Mouse (Mus musculus): ENCODE measurements around the gene Hoxb4. TPM values are rescaled to one million over a fixed set of nuclear protein-coding genes. Genes with fewer than 3 reads are reported as not detected.

Gene Hoxb4
- 3.6 and 3.8 TPM in 2 replicates for polyA plus RNA-seq (2015; fragmentation: Nextera tagmentation; extraction: Ambion mirVana)

DNA sequence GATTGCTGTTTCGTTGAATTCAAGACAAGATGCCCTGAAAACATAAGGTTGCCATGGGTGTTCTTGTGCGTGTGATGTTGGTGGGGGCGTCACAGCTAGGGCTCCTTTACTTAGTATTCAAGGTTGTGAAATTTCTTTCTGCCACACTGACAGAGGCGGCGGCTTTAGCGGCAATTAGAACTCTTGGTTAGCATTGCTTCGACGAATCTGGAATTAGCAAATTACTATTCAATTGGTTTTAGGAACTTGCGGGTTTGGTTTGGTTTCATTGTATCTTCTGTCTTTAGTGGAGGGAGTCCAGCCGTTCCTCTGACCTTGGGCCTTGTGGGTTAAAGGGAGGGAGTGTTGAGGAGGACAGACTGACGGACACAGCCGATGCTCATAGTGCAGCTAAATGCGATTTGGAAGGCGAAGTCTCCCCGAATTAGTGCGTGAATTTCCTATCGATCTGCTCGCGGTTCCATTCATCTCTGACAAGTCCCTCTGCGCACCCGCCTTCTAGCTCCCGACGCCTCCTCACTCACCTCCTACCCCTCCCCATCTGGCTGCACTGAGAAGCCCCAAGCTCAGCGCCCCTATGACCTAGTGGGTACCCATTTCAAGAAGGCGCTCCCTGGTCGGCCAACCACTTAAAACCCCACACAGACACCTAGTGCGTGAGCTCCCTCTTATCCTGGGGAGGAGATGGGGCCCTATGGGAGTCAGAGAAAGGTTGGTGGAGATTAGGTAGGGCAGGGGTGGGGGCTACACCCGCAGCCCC, at the start of gene Hoxb4:
Gene Hoxb4 (plus strand): TSS at position 660 of the 760 bp plus-strand sequence.
- no peak for TF ChIP-seq CTCF (IDR thresholded peaks at IDR 0.05; ENCODE audit: low read depth)
- H3K27ac ChIP-seq = peak within 1 kb of the TSS; percentile 99
- H3K4me2 ChIP-seq (ENCODE audit: low read length) = peak within 1 kb of the TSS; percentile 96
- no peaks in the 10 kb centered on the region for H3K9me3 ChIP-seq (replicated peaks; ENCODE audit: low read length)
- DNase-seq (ENCODE audit: low spot score) (no peak), ATAC-seq (replicated peaks; ENCODE audit: low FRiP score, low read depth) (peak; percentile 9)
- H3K27me3 ChIP-seq (ENCODE audit: insufficient read depth, low read length) = no peaks in the 10 kb centered on the region
- H3K4me1 ChIP-seq (replicated peaks; ENCODE audit: insufficient read depth, low read length) = peaks cover 23% of the 10 kb centered on the region; the same call in 1 of the 2 replicates
- peak within 1 kb of the TSS; percentile 98 for H3K9ac ChIP-seq (ENCODE audit: low read depth, low read length)
- 6% methylated on average over 28 of the region's 28 CpGs for WGBS
- peak within 1 kb of the TSS; percentile 83 for H3K4me3 ChIP-seq (replicated peaks; ENCODE audit: low read depth, low read length)
- H3K36me3 ChIP-seq (ENCODE audit: insufficient read depth, low read length) = 0 out of 2 replicates have a peak, but pooled peaks cover 7% of the 10 kb centered on the region

DNA sequence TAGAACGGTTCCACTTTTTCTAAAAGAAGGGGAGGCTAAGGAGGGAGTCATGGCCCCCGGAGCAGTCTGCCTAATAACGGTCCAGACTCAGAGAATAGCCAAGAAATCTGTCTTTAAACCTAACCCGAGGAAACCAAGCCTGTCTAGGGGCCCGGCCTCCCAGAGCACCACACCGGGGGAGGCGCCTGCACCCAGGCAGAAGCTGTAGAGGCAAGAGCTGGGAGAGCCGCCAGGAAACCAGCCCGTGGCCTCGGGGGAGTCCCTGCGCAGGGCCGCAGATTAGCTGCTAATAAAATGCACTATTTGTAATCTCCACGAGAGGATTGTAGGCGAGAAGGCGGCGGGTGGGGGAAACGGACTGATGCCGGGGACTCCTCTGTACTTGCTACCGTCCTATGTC, 48.2 kb upstream of the Hoxb4 start:
- ATAC-seq (replicated peaks; ENCODE audit: low FRiP score, low read depth) (no peak), DNase-seq (ENCODE audit: low spot score) (peak; percentile 77)
- H3K4me2 ChIP-seq (ENCODE audit: low read length) = peak overlapping the region; percentile 66
- peaks cover 16% of the 10 kb centered on the region for H3K4me1 ChIP-seq (replicated peaks; ENCODE audit: insufficient read depth, low read length)
- peak overlapping the region; percentile 72; the same call in 1 of the 2 replicates for H3K9ac ChIP-seq (ENCODE audit: low read depth, low read length)
- no peak for TF ChIP-seq CTCF (IDR thresholded peaks at IDR 0.05; ENCODE audit: low read depth)
- H3K4me3 ChIP-seq (replicated peaks; ENCODE audit: low read depth, low read length) = peak overlapping the region; percentile 14; the same call in 1 of the 2 replicates
- no peaks in the 10 kb centered on the region for H3K9me3 ChIP-seq (replicated peaks; ENCODE audit: low read length)
- no peaks in the 10 kb centered on the region for H3K27me3 ChIP-seq (ENCODE audit: insufficient read depth, low read length)
- WGBS = 1% methylated on average over 19 of the region's 19 CpGs
- H3K36me3 ChIP-seq (ENCODE audit: insufficient read depth, low read length) = peaks cover 7% of the 10 kb centered on the region; the same call in 1 of the 2 replicates
- peak overlapping the region; percentile 92 for H3K27ac ChIP-seq

DNA sequence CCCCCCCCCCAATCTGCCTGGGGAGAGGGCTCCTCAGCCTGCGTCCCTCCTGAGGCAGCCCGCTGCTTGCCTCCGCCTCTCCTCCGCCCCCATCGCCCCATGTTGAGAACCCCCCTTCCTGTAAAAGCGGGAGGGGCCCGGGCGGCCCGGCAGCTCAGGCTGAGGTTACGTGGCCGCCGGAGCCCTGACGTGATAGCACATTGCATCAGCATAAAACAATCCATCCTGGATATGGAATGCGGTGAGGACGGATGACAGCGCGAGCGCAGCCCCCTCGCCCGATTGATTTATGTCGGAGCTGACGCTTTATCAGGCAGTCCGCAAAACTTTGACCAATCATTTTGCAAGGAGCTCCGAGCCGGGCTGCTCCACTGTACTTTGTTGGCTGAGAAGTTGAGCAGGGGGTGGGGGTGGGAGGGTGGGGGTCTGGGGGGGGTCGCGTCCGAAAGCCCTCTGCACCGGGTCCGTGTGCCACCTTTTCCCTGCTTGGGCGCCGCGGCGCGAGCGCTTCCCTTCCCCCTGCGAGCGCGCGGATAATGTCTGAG, 47.0 kb upstream of the Hoxb4 start, which contains the start of gene Hoxb9:
Gene Hoxb9 (plus strand): TSS at position 462 of the 545 bp plus-strand sequence.
- peak within 1 kb of the TSS; percentile 72 for H3K9ac ChIP-seq (ENCODE audit: low read depth, low read length)
- H3K4me1 ChIP-seq (replicated peaks; ENCODE audit: insufficient read depth, low read length) = peaks cover 16% of the 10 kb centered on the region
- WGBS = 0% methylated on average over 40 of the region's 40 CpGs
- TF ChIP-seq CTCF (IDR thresholded peaks at IDR 0.05; ENCODE audit: low read depth) = no peak
- H3K27me3 ChIP-seq (ENCODE audit: insufficient read depth, low read length) = no peaks in the 10 kb centered on the region
- peak within 1 kb of the TSS; percentile 92 for H3K27ac ChIP-seq
- H3K4me2 ChIP-seq (ENCODE audit: low read length) = peak within 1 kb of the TSS; percentile 66
- peak; percentile 88 for DNase-seq (ENCODE audit: low spot score)
- peaks cover 5% of the 10 kb centered on the region; the same call in 1 of the 2 replicates for H3K36me3 ChIP-seq (ENCODE audit: insufficient read depth, low read length)
- no peaks in the 10 kb centered on the region for H3K9me3 ChIP-seq (replicated peaks; ENCODE audit: low read length)
- ATAC-seq (replicated peaks; ENCODE audit: low FRiP score, low read depth) = peak; percentile 66
- peak within 1 kb of the TSS; percentile 53 for H3K4me3 ChIP-seq (replicated peaks; ENCODE audit: low read depth, low read length)

DNA sequence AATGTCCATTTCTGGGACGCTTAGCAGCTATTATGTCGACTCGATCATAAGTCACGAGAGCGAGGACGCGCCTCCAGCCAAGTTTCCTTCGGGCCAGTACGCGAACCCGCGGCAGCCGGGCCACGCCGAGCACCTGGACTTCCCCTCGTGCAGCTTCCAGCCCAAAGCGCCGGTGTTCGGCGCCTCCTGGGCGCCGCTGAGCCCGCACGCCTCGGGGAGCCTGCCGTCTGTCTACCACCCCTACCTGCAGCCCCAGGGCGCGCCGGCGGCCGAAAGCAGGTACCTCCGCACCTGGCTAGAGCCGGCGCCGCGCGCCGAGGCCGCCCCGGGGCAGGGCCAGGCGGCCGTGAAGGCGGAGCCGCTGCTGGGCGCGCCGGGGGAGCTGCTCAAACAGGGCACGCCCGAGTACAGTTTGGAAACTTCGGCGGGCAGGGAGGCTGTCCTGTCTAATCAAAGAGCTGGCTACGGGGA, 46.5 kb upstream of the Hoxb4 start:
- Histone ChIP-seq H3K9me3 (replicated peaks; ENCODE audit: low read length) (no peaks in the 10 kb centered on the region), H3K9ac (ENCODE audit: low read depth, low read length) (peak overlapping the region; percentile 72), H3K27me3 (ENCODE audit: insufficient read depth, low read length) (no peaks in the 10 kb centered on the region), H3K36me3 (ENCODE audit: insufficient read depth, low read length) (peaks cover 5% of the 10 kb centered on the region; the same call in 1 of the 2 replicates), H3K4me2 (ENCODE audit: low read length) (peak overlapping the region; percentile 66), H3K27ac (peak overlapping the region; percentile 92), H3K4me1 (replicated peaks; ENCODE audit: insufficient read depth, low read length) (peaks cover 16% of the 10 kb centered on the region), H3K4me3 (replicated peaks; ENCODE audit: low read depth, low read length) (peak overlapping the region; percentile 53)
- no peak for DNase-seq (ENCODE audit: low spot score)
- peak; percentile 55 for ATAC-seq (replicated peaks; ENCODE audit: low FRiP score, low read depth)
- TF ChIP-seq CTCF (IDR thresholded peaks at IDR 0.05; ENCODE audit: low read depth) = no peak
- WGBS = under 1% methylated on average over 52 of the region's 52 CpGs

DNA sequence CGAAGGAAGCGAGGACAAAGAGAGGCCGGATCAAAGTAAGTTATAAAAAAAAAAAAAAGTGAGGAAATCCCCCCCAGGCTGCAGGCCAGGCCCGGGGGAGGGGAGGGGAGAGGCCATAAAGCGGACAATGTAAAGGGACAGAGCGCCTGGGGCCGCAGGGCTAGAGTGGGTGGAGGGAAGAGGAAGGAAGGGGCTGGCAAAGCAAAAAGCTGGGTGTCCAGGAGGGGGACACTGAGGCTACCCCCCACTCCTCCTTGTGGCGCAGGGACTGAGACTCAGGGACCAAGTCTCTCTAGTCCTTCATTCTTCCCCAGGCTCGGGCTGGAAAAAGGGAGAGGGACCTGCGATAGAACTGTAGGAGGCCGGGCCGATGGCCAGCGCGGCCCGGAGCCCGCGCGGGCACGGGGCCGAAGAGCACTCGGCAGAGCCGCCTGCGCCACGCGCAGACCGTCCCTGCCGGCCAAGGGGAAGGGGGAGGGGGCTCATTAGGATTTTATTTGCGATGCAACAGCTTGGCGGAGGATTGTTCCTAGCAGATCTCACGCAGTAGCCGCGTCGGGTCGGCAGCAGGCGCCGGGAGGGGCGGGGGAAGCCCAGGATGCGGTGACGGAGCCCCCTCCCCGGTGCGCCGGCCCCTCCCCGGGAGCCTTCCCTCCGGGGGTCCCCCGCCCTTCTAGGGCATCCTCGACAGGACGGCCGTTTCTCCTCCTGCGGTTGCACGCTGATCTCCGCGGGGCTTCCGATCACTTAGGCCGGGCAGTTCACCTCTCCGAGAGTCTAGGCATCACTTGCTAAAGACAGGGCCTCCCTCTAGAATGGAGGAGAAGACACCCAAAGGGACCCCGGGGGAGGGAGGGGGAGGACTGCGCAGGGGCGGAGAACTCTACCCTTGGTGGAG, 45.8 kb upstream of the Hoxb4 start:
- WGBS = under 1% methylated on average over 58 of the region's 58 CpGs
- no peak for TF ChIP-seq CTCF (IDR thresholded peaks at IDR 0.05; ENCODE audit: low read depth)
- Histone ChIP-seq H3K9me3 (replicated peaks; ENCODE audit: low read length) (no peaks in the 10 kb centered on the region), H3K36me3 (ENCODE audit: insufficient read depth, low read length) (peaks cover 3% of the 10 kb centered on the region; the same call in 1 of the 2 replicates), H3K4me1 (replicated peaks; ENCODE audit: insufficient read depth, low read length) (peaks cover 20% of the 10 kb centered on the region), H3K27me3 (ENCODE audit: insufficient read depth, low read length) (no peaks in the 10 kb centered on the region), H3K27ac (peak overlapping the region; percentile 92), H3K4me2 (ENCODE audit: low read length) (peak overlapping the region; percentile 66), H3K9ac (ENCODE audit: low read depth, low read length) (peak overlapping the region; percentile 72), H3K4me3 (replicated peaks; ENCODE audit: low read depth, low read length) (peak overlapping the region; percentile 53)
- peak; percentile 21 for ATAC-seq (replicated peaks; ENCODE audit: low FRiP score, low read depth)
- DNase-seq (ENCODE audit: low spot score) = peak; percentile 79
